Mouse (Mus musculus): ENCODE results near the gene Sppl2c. TPM values are rescaled to one million over a fixed set of nuclear protein-coding genes. Genes with fewer than 3 reads are reported as not detected.

Sppl2c gene
- polyA plus RNA-seq, 1 experiment, result not detected

DNA sequence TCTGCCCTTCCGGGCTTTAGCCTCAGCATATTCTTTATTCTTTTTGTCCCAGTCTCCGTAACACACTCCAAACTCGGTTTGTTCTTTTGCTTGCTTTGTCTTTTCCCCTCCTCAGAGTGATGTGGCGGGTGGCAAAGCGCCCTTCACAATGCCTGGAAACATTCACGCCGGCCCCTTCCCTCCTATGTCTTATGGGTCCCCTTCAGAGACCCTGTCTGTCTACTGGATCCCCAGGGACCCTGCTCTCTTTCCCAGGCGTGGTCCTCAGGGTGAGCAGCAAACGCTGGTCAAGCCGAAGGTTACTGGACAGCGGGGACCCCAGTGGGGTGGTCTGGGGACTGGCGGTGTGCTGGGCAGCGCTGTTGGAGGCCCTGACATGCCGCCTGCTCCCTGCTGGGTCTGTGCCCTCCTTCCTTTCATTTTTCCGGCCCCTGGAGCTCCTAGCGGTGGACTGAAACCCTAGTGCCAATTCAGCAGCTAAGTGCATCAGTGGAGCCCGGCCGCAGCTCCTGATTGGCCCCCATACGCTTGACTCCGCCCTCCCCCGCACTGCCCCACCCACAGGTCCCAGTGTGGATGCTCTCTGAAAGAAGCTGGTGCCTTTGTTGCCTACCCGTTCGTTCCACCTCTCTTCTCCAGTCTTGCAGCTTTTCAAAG is 28.4 kb upstream of the Sppl2c start:
- Histone ChIP-seq H3K4me3 (ENCODE audit: insufficient read depth, low read depth, low read length) (peak overlapping the region; percentile 43), H3K27ac (ENCODE audit: insufficient read depth, low read depth, low read length) (peak overlapping the region; percentile 9), H3K4me1 (ENCODE audit: control insufficient read depth, insufficient read depth, low read length) (peaks cover 41% of the 10 kb centered on the region)
- peak; percentile 42; the same call in 1 of the 2 replicates for TF ChIP-seq CTCF (IDR thresholded peaks at IDR 0.05; ENCODE audit: insufficient read depth, low read depth, low read length)
- 0 out of 2 replicates have a peak, but pooled peaks have one; percentile 9 for TF ChIP-seq POLR2A (IDR thresholded peaks at IDR 0.05; ENCODE audit: insufficient read depth, low read depth, low read length)
- WGBS, result 2% methylated on average over 23 of the region's 23 CpGs

DNA sequence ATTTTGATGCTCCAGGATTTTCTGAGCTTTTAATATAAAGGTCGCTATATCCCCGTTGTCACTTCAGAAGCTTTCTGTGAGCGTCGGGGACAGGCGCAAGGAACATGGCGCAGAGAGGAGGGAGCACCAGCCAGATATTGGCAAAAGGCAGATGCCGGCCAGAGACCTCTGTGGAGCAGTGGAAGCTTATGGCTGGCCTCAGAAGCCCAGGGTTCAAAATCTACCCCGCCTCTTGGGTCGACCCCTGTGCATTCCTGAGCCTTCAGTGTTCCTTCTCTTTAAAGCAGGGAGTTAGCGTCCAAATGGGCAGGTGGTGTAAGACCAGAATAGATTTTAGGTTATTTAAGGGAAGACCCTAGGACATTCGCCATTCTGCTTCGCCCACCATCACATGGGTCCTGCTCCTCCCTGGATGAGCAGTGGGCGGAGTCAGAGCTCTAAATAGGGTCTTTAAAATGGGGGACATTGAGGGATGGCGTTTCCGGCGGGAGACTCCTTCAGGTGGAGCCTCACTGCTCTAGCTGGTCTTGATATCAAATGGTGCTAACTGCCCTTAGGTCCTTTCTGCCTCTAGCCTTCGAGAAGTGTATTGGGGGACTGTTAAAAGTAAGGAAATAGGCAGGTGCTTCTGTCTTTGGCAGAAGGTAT is 27.7 kb upstream of the Sppl2c start:
- peaks cover 41% of the 10 kb centered on the region for H3K4me1 ChIP-seq (ENCODE audit: control insufficient read depth, insufficient read depth, low read length)
- WGBS, result 18% methylated on average over 17 of the region's 17 CpGs

DNA sequence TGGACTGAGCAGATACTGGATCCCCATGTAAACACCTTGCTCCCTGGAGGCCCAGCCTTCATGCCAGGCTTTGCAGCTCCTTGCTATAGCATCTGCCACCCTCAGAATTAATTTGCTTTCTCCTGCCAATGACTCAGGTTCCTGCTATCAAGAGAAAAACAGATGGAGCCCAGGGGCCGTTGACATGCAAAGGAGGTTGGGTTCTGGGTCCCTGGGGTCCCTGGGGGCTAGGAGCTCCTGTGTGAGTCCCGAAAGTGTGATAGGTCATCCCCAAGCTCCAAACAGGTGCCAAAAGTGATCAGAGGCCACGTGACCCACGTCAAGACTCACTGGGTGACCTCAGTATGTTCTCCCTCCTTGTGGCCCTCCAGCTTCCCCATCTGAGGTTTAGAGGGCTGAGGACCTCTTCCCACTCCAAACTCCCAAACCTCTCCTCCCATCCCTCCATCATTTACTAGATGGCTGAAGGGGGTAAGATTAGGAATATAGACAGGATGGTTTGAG is 26.3 kb upstream of the Sppl2c start:
- no peak for TF ChIP-seq POLR2A (IDR thresholded peaks at IDR 0.05; ENCODE audit: insufficient read depth, low read depth, low read length)
- no peak for TF ChIP-seq CTCF (IDR thresholded peaks at IDR 0.05; ENCODE audit: insufficient read depth, low read depth, low read length)
- no peak overlapping the region for H3K27ac ChIP-seq (ENCODE audit: insufficient read depth, low read depth, low read length)
- peaks cover 41% of the 10 kb centered on the region for H3K4me1 ChIP-seq (ENCODE audit: control insufficient read depth, insufficient read depth, low read length)
- no peak overlapping the region for H3K4me3 ChIP-seq (ENCODE audit: insufficient read depth, low read depth, low read length)
- 82% methylated on average over 4 of the region's 4 CpGs for WGBS

More for the DNA sequence above, 27.7 kb upstream of the Sppl2c start:
- no peak overlapping the region for H3K27ac ChIP-seq (ENCODE audit: insufficient read depth, low read depth, low read length)
- TF ChIP-seq CTCF (IDR thresholded peaks at IDR 0.05; ENCODE audit: insufficient read depth, low read depth, low read length) (no peak), POLR2A (IDR thresholded peaks at IDR 0.05; ENCODE audit: insufficient read depth, low read depth, low read length) (no peak)
- peak overlapping the region; percentile 43 for H3K4me3 ChIP-seq (ENCODE audit: insufficient read depth, low read depth, low read length)

DNA sequence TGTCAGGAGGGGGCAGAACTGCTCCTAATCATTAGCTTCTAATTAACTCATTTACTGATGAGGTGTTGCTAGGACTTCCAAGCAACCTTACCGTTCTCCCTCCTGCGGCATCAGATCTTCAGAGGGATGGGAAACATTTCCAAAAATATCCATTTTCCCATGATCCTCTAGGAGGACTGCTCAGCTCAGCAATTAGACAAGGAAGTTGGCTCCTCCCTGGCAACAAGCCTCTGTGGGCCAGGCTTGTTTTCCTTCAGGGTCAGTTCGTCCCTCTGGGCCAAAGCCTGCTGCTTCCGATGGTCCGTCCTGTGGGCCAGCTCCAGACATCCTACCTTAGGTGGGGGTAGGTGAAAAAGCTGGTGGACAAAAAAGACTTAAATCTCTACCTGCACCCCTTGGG is 25.0 kb upstream of the Sppl2c start:
- H3K4me1 ChIP-seq (ENCODE audit: control insufficient read depth, insufficient read depth, low read length), result peaks cover 38% of the 10 kb centered on the region
- 0 out of 2 replicates have a peak overlapping the region, but pooled peaks have one; percentile 23 for H3K27ac ChIP-seq (ENCODE audit: insufficient read depth, low read depth, low read length)
- WGBS, result 57% methylated on average over 5 of the region's 5 CpGs
- no peak overlapping the region for H3K4me3 ChIP-seq (ENCODE audit: insufficient read depth, low read depth, low read length)
- TF ChIP-seq CTCF (IDR thresholded peaks at IDR 0.05; ENCODE audit: insufficient read depth, low read depth, low read length), result no peak
- no peak for TF ChIP-seq POLR2A (IDR thresholded peaks at IDR 0.05; ENCODE audit: insufficient read depth, low read depth, low read length)

DNA sequence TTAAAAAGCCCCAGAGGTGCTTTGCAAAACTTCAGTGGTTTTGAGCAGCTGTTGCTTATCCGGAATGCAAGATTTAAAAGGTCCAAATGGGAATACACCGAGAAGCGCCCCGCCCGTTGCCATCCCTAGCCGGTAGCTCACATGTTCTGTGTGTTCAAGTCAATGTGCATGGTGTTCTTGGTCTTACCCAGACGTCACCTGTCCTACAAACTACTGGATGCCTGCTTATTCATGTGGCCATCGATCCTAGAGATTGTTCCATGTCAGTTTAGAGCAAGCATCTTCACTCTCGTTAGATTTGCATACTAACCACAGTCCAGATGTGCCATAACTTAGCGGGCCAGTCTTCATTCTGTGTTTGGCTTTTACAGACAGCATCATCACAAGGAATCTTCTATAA is 21.9 kb upstream of the Sppl2c start:
- TF ChIP-seq CTCF (IDR thresholded peaks at IDR 0.05; ENCODE audit: insufficient read depth, low read depth, low read length) (no peak), POLR2A (IDR thresholded peaks at IDR 0.05; ENCODE audit: insufficient read depth, low read depth, low read length) (no peak)
- 90% methylated on average over 10 of the region's 10 CpGs for WGBS
- H3K4me1 ChIP-seq (ENCODE audit: control insufficient read depth, insufficient read depth, low read length), result peaks cover 21% of the 10 kb centered on the region

DNA sequence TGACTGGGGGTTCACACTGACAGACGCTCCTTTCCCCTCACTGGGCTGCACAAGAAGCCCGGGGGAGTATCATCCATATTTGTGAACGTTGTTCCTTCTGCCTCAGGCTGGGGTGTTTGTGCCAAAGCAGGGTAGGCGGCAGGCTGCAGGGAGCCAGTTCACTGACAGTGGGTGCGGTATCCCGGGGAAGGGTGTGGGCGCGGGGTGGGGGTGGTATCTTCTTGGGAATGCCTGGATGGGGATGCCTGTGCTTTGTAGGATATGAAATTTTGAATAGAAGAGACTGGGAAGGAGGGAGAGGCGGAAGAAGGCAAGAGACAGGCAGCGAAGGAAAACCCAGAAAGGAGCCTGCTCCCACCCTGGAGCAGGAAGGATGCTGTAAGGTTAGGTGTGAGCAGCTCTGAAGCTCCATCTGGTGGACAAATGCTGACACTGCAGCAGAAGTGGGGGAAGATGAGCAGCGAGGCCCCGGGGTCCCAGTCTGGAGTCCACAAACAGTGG is 14.8 kb upstream of the Sppl2c start:
- peaks cover 4% of the 10 kb centered on the region for H3K4me1 ChIP-seq (ENCODE audit: control insufficient read depth, insufficient read depth, low read length)
- 14% methylated on average over 12 of the region's 12 CpGs for WGBS
- no peak for TF ChIP-seq POLR2A (IDR thresholded peaks at IDR 0.05; ENCODE audit: insufficient read depth, low read depth, low read length)
- peak; percentile 83 for TF ChIP-seq CTCF (IDR thresholded peaks at IDR 0.05; ENCODE audit: insufficient read depth, low read depth, low read length)
- no peak overlapping the region for H3K27ac ChIP-seq (ENCODE audit: insufficient read depth, low read depth, low read length)
- no peak overlapping the region; the same call in 1 of the 2 replicates for H3K4me3 ChIP-seq (ENCODE audit: insufficient read depth, low read depth, low read length)

More for the DNA sequence above, 21.9 kb upstream of the Sppl2c start:
- H3K27ac ChIP-seq (ENCODE audit: insufficient read depth, low read depth, low read length), result no peak overlapping the region
- no peak overlapping the region for H3K4me3 ChIP-seq (ENCODE audit: insufficient read depth, low read depth, low read length)

DNA sequence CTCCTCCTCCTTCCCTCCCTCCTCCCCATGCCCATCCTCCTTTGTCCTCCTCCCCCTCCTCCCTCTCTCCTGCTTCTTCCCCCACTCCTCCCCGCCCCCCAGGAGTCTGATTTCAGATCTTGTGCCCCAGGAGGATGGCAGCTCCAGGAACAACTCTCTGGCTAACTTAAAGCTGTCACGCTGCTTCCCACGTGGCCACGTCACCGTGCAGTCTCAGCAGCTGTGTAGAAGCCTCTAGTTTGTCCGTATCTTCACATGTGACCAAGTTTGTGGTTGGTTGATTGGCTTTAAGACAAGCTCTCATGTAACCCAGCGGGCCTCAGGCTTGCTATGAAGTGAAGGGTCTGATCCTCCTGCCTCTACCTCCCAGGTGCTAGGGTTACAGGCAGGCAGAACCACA is 7.2 kb upstream of the Sppl2c start:
- H3K27ac ChIP-seq (ENCODE audit: insufficient read depth, low read depth, low read length), result no peak overlapping the region
- TF ChIP-seq POLR2A (IDR thresholded peaks at IDR 0.05; ENCODE audit: insufficient read depth, low read depth, low read length), result no peak
- no peak for TF ChIP-seq CTCF (IDR thresholded peaks at IDR 0.05; ENCODE audit: insufficient read depth, low read depth, low read length)
- H3K4me3 ChIP-seq (ENCODE audit: insufficient read depth, low read depth, low read length), result no peak overlapping the region
- peaks cover 9% of the 10 kb centered on the region for H3K4me1 ChIP-seq (ENCODE audit: control insufficient read depth, insufficient read depth, low read length)
- WGBS, result 24% methylated on average over 7 of the region's 7 CpGs

DNA sequence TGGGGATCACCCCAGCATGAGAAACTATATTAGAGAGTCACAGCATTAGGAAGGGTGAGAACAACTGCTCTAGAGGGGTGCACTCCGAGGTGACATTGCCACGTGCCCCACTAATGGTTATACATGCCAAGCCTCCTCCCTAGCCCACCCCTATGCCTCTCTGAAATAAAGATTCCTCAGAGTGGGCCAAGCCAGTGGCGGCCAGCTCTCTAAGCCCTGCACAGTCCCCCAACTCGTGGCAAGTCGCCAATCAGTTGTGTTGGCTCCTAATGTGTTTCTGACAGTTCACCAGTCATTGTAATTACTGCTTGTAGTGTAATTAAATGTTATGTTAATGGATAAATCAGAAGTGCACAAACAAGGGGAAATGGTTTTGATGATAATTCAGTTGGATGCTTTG is 6.3 kb upstream of the Sppl2c start:
- H3K4me1 ChIP-seq (ENCODE audit: control insufficient read depth, insufficient read depth, low read length), result peaks cover 9% of the 10 kb centered on the region
- no peak overlapping the region for H3K27ac ChIP-seq (ENCODE audit: insufficient read depth, low read depth, low read length)
- WGBS, result 24% methylated on average over 5 of the region's 5 CpGs
- H3K4me3 ChIP-seq (ENCODE audit: insufficient read depth, low read depth, low read length), result no peak overlapping the region
- TF ChIP-seq CTCF (IDR thresholded peaks at IDR 0.05; ENCODE audit: insufficient read depth, low read depth, low read length) (no peak), POLR2A (IDR thresholded peaks at IDR 0.05; ENCODE audit: insufficient read depth, low read depth, low read length) (no peak)

DNA sequence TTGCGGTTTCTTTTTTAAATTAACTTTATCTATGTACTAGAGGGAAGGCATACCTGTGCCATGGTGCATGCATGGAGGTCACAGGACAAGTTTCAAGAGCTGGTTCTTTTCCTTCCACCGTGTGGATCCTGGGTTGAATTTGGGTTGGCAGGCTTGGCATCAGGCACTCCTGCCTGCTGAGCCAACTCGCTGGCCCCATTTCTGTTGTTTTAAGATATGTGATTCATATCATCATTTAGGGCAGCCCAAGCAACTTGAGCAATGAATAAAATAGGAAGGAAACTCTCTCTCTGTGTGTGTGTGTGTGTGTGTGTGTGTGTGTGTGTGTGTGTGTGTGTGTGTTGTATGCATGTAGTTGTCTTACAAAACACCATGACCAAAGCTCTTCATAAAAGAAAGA is 4.0 kb upstream of the Sppl2c start:
- TF ChIP-seq CTCF (IDR thresholded peaks at IDR 0.05; ENCODE audit: insufficient read depth, low read depth, low read length) (no peak), POLR2A (IDR thresholded peaks at IDR 0.05; ENCODE audit: insufficient read depth, low read depth, low read length) (no peak)
- Histone ChIP-seq H3K4me3 (ENCODE audit: insufficient read depth, low read depth, low read length) (no peak overlapping the region), H3K4me1 (ENCODE audit: control insufficient read depth, insufficient read depth, low read length) (peaks cover 9% of the 10 kb centered on the region), H3K27ac (ENCODE audit: insufficient read depth, low read depth, low read length) (no peak overlapping the region)
- 70% methylated on average over 3 of the region's 3 CpGs for WGBS
